Mouse (Mus musculus): Measurements from ENCODE around the gene Tnrc18.

Tnrc18 gene

GRCm38 (mm10) chr5:142778871-142779270, 38.6 kb downstream of the Tnrc18 start:
- in situ Hi-C loops (cut with MboI, MseI), result no loop called here

- in situ Hi-C loops (cut with MboI, MseI), result no loop called here
Observed at GRCm38 (mm10) chr5:142778135-142778534, 39.3 kb downstream of the Tnrc18 start.

GRCm38 (mm10) chr5:142776080-142776479, 41.4 kb downstream of the Tnrc18 start:
- in situ Hi-C loops (cut with MboI, MseI), result no loop called here

GRCm38 (mm10) chr5:142774771-142775170, 42.7 kb downstream of the Tnrc18 start:
- in situ Hi-C loops (cut with MboI, MseI), result no loop called here

GRCm38 (mm10) chr5:142771964-142772363, 45.5 kb downstream of the Tnrc18 start:
- in situ Hi-C loops (cut with MboI, MseI), result no loop called here

GRCm38 (mm10) chr5:142771034-142771433, 46.4 kb downstream of the Tnrc18 start:
- in situ Hi-C loops (cut with MboI, MseI), result no loop called here

GRCm38 (mm10) chr5:142769641-142770040, 47.8 kb downstream of the Tnrc18 start:
- in situ Hi-C loops (cut with MboI, MseI), result no loop called here

- in situ Hi-C loops (cut with MboI, MseI), result no loop called here
Observed at GRCm38 (mm10) chr5:142768352-142769267, 48.9 kb downstream of the Tnrc18 start.

- in situ Hi-C loops (cut with MboI, MseI), result no loop called here
Observed at GRCm38 (mm10) chr5:142767937-142768336, 49.5 kb downstream of the Tnrc18 start.

GRCm38 (mm10) chr5:142766708-142767107, 50.8 kb downstream of the Tnrc18 start:
- in situ Hi-C loops (cut with MboI, MseI), result no loop called here

GRCm38 (mm10) chr5:142764889-142765288, 52.6 kb downstream of the Tnrc18 start:
- in situ Hi-C loops (cut with MboI, MseI), result no loop called here

- in situ Hi-C loops (cut with MboI, MseI), result no loop called here
Observed at GRCm38 (mm10) chr5:142764306-142764705, 53.2 kb downstream of the Tnrc18 start.

- in situ Hi-C loops (cut with MboI, MseI), result no loop called here
Observed at GRCm38 (mm10) chr5:142762082-142762807, 55.2 kb downstream of the Tnrc18 start.

GRCm38 (mm10) chr5:142761326-142761983, 56.0 kb downstream of the Tnrc18 start:
- in situ Hi-C loops (cut with MboI, MseI), result no loop called here

- in situ Hi-C loops (cut with MboI, MseI), result no loop called here
Observed at GRCm38 (mm10) chr5:142759786-142760185, 57.7 kb downstream of the Tnrc18 start.

GRCm38 (mm10) chr5:142752241-142752640, 65.2 kb downstream of the Tnrc18 start:
- in situ Hi-C loops (cut with MboI, MseI), result loop anchor here (5.0 kb wide), 1 partner anchor 120 kb away; no protein-coding TSS in a partner anchor

GRCm38 (mm10) chr5:142750173-142750572, 67.3 kb downstream of the Tnrc18 start:
- in situ Hi-C loops (cut with MboI, MseI), result loop anchor here (5.0 kb wide), 1 partner anchor 122 kb away; no protein-coding TSS in a partner anchor

- in situ Hi-C loops (cut with MboI, MseI), result no loop called here
Observed at GRCm38 (mm10) chr5:142747026-142747629, 70.3 kb downstream of the Tnrc18 start.

GRCm38 (mm10) chr5:142739941-142740340, 77.5 kb downstream of the Tnrc18 start:
- in situ Hi-C loops (cut with MboI, MseI), result loop anchor here (10.0 kb wide), 1 partner anchor 745 kb away; no protein-coding TSS in a partner anchor

GRCm38 (mm10) chr5:142731916-142732315, 85.5 kb downstream of the Tnrc18 start:
- in situ Hi-C loops (cut with MboI, MseI), result loop anchor here (10.0 kb wide), 1 partner anchor 753 kb away; no protein-coding TSS in a partner anchor

- in situ Hi-C loops (cut with MboI, MseI), result loop anchor here (10.0 kb wide), 1 partner anchor 755 kb away; no protein-coding TSS in a partner anchor
Observed at GRCm38 (mm10) chr5:142730295-142730694, 87.2 kb downstream of the Tnrc18 start.
